Mouse (Mus musculus): ENCODE data around the gene Adat1. TPM values are rescaled to one million over a fixed set of nuclear protein-coding genes. Genes with fewer than 3 reads are reported as not detected.
"Not testable (repeated sequence)": the region's sequence is repeated elsewhere in the genome, so short reads cannot be mapped to it uniquely, and the experiment has no call there.

The Adat1 gene
- polyA plus RNA-seq, 1 experiment from 2014 or later: 18.7 TPM

- WGBS: 96% methylated on average over 2 of the region's 2 CpGs
- DNase-seq (ENCODE audit: extremely low spot score, low spot score): no peak
- Histone ChIP-seq H3K36me3 (replicated peaks) (peaks cover 97% of the 10 kb centered on the region), H3K27me3 (ENCODE audit: poor library complexity, severe bottlenecking) (no peaks in the 10 kb centered on the region), H3K9me3 (no peaks in the 10 kb centered on the region), H3K4me3 (no peak overlapping the region), H3K4me1 (peaks cover 1% of the 10 kb centered on the region), H3K27ac (no peak overlapping the region)
These were observed 45.0 kb downstream of the Adat1 start for GRCm38 (mm10) chr8:111947144-111947543.

- Histone ChIP-seq H3K9me3 (no peaks in the 10 kb centered on the region), H3K4me3 (no peak overlapping the region), H3K4me1 (peaks cover 23% of the 10 kb centered on the region), H3K27ac (no peak overlapping the region), H3K27me3 (ENCODE audit: poor library complexity, severe bottlenecking) (no peaks in the 10 kb centered on the region), H3K36me3 (replicated peaks) (peaks cover 67% of the 10 kb centered on the region)
- WGBS: 90% methylated on average over 2 of the region's 2 CpGs
- no peak for DNase-seq (ENCODE audit: extremely low spot score, low spot score)
These were observed 48.6 kb downstream of the Adat1 start for GRCm38 (mm10) chr8:111943544-111943943.

- no peaks in the 10 kb centered on the region for H3K9me3 ChIP-seq
- H3K4me3 ChIP-seq: peak overlapping the region; percentile 100
- peaks cover 23% of the 10 kb centered on the region for H3K4me1 ChIP-seq
- no peaks in the 10 kb centered on the region for H3K27me3 ChIP-seq (ENCODE audit: poor library complexity, severe bottlenecking)
- H3K36me3 ChIP-seq (replicated peaks): peaks cover 42% of the 10 kb centered on the region
- H3K27ac ChIP-seq: peak overlapping the region; percentile 91
- WGBS: under 1% methylated on average over 23 of the region's 23 CpGs
- DNase-seq (ENCODE audit: extremely low spot score, low spot score): peak; percentile 36
These were observed 51.0 kb downstream of the Adat1 start for GRCm38 (mm10) chr8:111941101-111941454.

- H3K27ac ChIP-seq: peak within 1 kb of the TSS; percentile 91
- WGBS: under 1% methylated on average over 65 of the region's 65 CpGs
- peaks cover 36% of the 10 kb centered on the region for H3K36me3 ChIP-seq (replicated peaks)
- no peaks in the 10 kb centered on the region for H3K27me3 ChIP-seq (ENCODE audit: poor library complexity, severe bottlenecking)
- peaks cover 23% of the 10 kb centered on the region for H3K4me1 ChIP-seq
- H3K9me3 ChIP-seq: no peaks in the 10 kb centered on the region
- DNase-seq (ENCODE audit: extremely low spot score, low spot score): peak; percentile 95
- peak within 1 kb of the TSS; percentile 100 for H3K4me3 ChIP-seq
These were observed 51.7 kb downstream of the Adat1 start, which contains the start of gene Gabarapl2 for GRCm38 (mm10) chr8:111940171-111941100. Gabarapl2 (plus strand) TSS chr8:111940703.

GRCm38 (mm10) chr8:111939516-111940142 lies 52.5 kb downstream of the Adat1 start:
- 15% methylated on average over 10 of the region's 10 CpGs for WGBS
- Histone ChIP-seq H3K27me3 (ENCODE audit: poor library complexity, severe bottlenecking) (no peaks in the 10 kb centered on the region), H3K4me3 (peak overlapping the region; percentile 100), H3K9me3 (no peaks in the 10 kb centered on the region), H3K36me3 (replicated peaks) (peaks cover 28% of the 10 kb centered on the region), H3K27ac (peak overlapping the region; percentile 91), H3K4me1 (peaks cover 23% of the 10 kb centered on the region)
- DNase-seq (ENCODE audit: extremely low spot score, low spot score): peak; percentile 25

GRCm38 (mm10) chr8:111938076-111938985 lies 53.8 kb downstream of the Adat1 start:
- not testable (repeated sequence) for H3K9me3 ChIP-seq; H3K4me3 ChIP-seq; DNase-seq (ENCODE audit: extremely low spot score, low spot score); H3K27ac ChIP-seq; H3K27me3 ChIP-seq (ENCODE audit: poor library complexity, severe bottlenecking)
- H3K36me3 ChIP-seq (replicated peaks): peaks cover 15% of the 10 kb centered on the region
- H3K4me1 ChIP-seq: peaks cover 28% of the 10 kb centered on the region
- 89% methylated on average over 9 of the region's 9 CpGs for WGBS

GRCm38 (mm10) chr8:111937184-111937583 lies 54.9 kb downstream of the Adat1 start:
- Histone ChIP-seq H3K9me3 (no peaks in the 10 kb centered on the region), H3K4me1 (peaks cover 38% of the 10 kb centered on the region), H3K4me3 (no peak overlapping the region), H3K27ac (no peak overlapping the region), H3K27me3 (ENCODE audit: poor library complexity, severe bottlenecking) (no peaks in the 10 kb centered on the region), H3K36me3 (replicated peaks) (peaks cover 4% of the 10 kb centered on the region)
- no peak for DNase-seq (ENCODE audit: extremely low spot score, low spot score)
- WGBS: 77% methylated on average over 3 of the region's 3 CpGs

- no peaks in the 10 kb centered on the region for H3K27me3 ChIP-seq (ENCODE audit: poor library complexity, severe bottlenecking)
- H3K9me3 ChIP-seq: no peaks in the 10 kb centered on the region
- H3K4me1 ChIP-seq: peaks cover 25% of the 10 kb centered on the region
- peaks cover 3% of the 10 kb centered on the region; the same call in 1 of the 2 replicates for H3K36me3 ChIP-seq (replicated peaks)
- WGBS: 84% methylated on average over 2 of the region's 2 CpGs
- H3K4me3 ChIP-seq: 0 out of 2 replicates have a peak overlapping the region, but pooled peaks have one; percentile 87
- DNase-seq (ENCODE audit: extremely low spot score, low spot score): no peak
- no peak overlapping the region for H3K27ac ChIP-seq
These were observed 57.9 kb downstream of the Adat1 start for GRCm38 (mm10) chr8:111934201-111934600.

- Histone ChIP-seq H3K27me3 (ENCODE audit: poor library complexity, severe bottlenecking) (no peaks in the 10 kb centered on the region), H3K4me3 (peak within 1 kb of the TSS; percentile 87), H3K27ac (peak within 1 kb of the TSS; percentile 95), H3K9me3 (no peaks in the 10 kb centered on the region), H3K4me1 (peaks cover 25% of the 10 kb centered on the region), H3K36me3 (replicated peaks) (peaks cover 3% of the 10 kb centered on the region; the same call in 1 of the 2 replicates)
- WGBS: under 1% methylated on average over 53 of the region's 53 CpGs
- peak; percentile 92 for DNase-seq (ENCODE audit: extremely low spot score, low spot score)
These were observed 58.6 kb downstream of the Adat1 start, which contains the start of gene Tmem231 for GRCm38 (mm10) chr8:111933348-111934076. Tmem231 (minus strand) TSS chr8:111933881.

GRCm38 (mm10) chr8:111932580-111933336 lies 59.3 kb downstream of the Adat1 start:
- 34% methylated on average over 19 of the region's 19 CpGs for WGBS

GRCm38 (mm10) chr8:111931721-111932120 lies 60.4 kb downstream of the Adat1 start:
- H3K9me3 ChIP-seq: no peaks in the 10 kb centered on the region
- 84% methylated on average over 16 of the region's 16 CpGs for WGBS
- no peak overlapping the region for H3K27ac ChIP-seq
- no peaks in the 10 kb centered on the region for H3K27me3 ChIP-seq (ENCODE audit: poor library complexity, severe bottlenecking)
- peaks cover 25% of the 10 kb centered on the region for H3K4me1 ChIP-seq
- DNase-seq (ENCODE audit: extremely low spot score, low spot score): no peak
- H3K36me3 ChIP-seq (replicated peaks): peaks cover 3% of the 10 kb centered on the region
- H3K4me3 ChIP-seq: no peak overlapping the region

More at GRCm38 (mm10) chr8:111932580-111933336, 59.3 kb downstream of the Adat1 start:
- peaks cover 25% of the 10 kb centered on the region for H3K4me1 ChIP-seq
- peak overlapping the region; percentile 95 for H3K27ac ChIP-seq
- H3K9me3 ChIP-seq: no peaks in the 10 kb centered on the region
- DNase-seq (ENCODE audit: extremely low spot score, low spot score): peak; percentile 53
- peak overlapping the region; percentile 87 for H3K4me3 ChIP-seq
- H3K36me3 ChIP-seq (replicated peaks): peaks cover 3% of the 10 kb centered on the region; the same call in 1 of the 2 replicates
- no peaks in the 10 kb centered on the region for H3K27me3 ChIP-seq (ENCODE audit: poor library complexity, severe bottlenecking)

All from forebrain, embryonic 10.5 days (tissue).